Mouse (Mus musculus): Measurements from ENCODE around the gene Slc2a1. TPM values are rescaled to one million over a fixed set of nuclear protein-coding genes. Genes with fewer than 3 reads are reported as not detected.

Gene Slc2a1
- polyA plus RNA-seq, 1 experiment from 2014 or later = 293 TPM

DNA sequence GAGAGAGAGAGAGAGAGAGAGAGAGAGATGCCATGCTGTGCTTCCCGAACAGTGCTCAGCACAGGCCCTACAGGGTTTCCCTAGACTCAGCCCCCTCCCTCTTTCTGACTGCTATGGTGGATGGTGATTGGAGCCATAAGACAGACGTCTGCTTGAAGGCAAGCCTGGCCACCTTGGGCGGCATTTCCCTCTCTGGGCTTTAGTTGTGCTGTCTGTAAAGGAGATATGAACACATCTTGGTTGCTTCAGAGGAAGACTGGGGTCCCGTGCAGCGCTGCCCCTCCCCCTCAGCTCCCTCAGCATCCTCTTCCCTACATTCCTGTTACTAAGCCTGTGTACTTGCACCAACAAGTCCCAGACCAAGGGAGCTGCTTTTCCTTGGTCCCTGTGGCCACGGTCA lies 33.9 kb upstream of the Slc2a1 start:
- no peak for ATAC-seq (ENCODE audit: insufficient read depth)
- peaks cover 68% of the 10 kb centered on the region for H3K27me3 ChIP-seq

DNA sequence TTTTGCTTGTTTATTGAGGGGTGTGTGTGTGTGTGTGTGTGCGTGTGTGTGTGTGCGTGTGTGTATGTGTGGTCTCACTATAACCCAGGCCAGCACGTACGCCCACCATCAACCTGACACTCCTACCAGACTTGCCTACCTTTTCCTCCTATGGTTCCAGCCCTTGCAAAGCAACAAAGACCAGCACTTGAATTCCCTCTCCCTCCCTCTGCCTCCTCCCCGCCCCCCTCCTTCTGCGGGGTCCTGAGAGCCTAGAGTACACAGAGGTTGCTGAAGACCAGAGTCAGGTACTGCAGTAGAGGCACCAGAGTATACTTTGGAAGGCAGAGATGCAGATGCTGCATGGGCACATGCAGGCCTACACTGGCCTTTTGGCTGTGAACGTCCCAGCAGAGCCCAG lies 33.2 kb upstream of the Slc2a1 start:
- Histone ChIP-seq H3K9me3 (replicated peaks) (no peaks in the 10 kb centered on the region), H3K27ac (replicated peaks) (0 out of 2 replicates have a peak overlapping the region, but pooled peaks have one; percentile 91), H3K36me3 (replicated peaks) (no peaks in the 10 kb centered on the region), H3K27me3 (peaks cover 61% of the 10 kb centered on the region), H3K4me2 (no peak overlapping the region), H3K9ac (no peak overlapping the region), H3K4me3 (replicated peaks) (no peak overlapping the region), H3K4me1 (replicated peaks) (peaks cover 44% of the 10 kb centered on the region)
- 70% methylated on average over 7 of the region's 7 CpGs for WGBS (ENCODE audit: insufficient replicate concordance)
- ATAC-seq (ENCODE audit: insufficient read depth) = no peak

More for the DNA sequence above, 33.9 kb upstream of the Slc2a1 start:
- Histone ChIP-seq H3K9ac (no peak overlapping the region), H3K4me1 (replicated peaks) (peaks cover 46% of the 10 kb centered on the region), H3K27ac (replicated peaks) (no peak overlapping the region), H3K9me3 (replicated peaks) (no peaks in the 10 kb centered on the region), H3K4me3 (replicated peaks) (no peak overlapping the region), H3K4me2 (no peak overlapping the region), H3K36me3 (replicated peaks) (no peaks in the 10 kb centered on the region)
- 24% methylated on average over 6 of the region's 6 CpGs for WGBS (ENCODE audit: insufficient replicate concordance)

DNA sequence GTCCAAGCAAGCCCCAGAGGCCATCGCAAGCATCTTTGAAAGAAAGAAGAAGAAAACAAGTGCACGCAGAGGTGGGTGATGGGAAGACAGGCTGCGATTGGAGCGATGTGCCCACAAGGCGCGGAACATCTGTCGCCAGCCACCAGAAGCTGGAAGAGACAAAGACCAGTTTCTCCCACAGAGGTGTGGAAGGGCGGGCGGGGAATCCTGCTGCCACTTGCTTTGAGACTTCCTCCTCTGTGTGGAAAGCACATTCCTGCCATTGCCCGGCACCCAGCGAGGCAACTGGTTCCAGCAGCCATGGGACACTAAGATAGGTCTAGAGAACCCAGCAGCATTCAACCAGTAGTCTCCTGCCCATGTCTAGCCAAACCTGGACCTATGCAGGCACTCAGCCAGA lies 32.2 kb upstream of the Slc2a1 start:
- Histone ChIP-seq H3K27ac (replicated peaks) (peak overlapping the region; percentile 91), H3K36me3 (replicated peaks) (no peaks in the 10 kb centered on the region), H3K4me3 (replicated peaks) (peak overlapping the region; percentile 26; the same call in 1 of the 2 replicates), H3K9me3 (replicated peaks) (no peaks in the 10 kb centered on the region), H3K4me2 (peak overlapping the region; percentile 64), H3K4me1 (replicated peaks) (peaks cover 44% of the 10 kb centered on the region), H3K9ac (peak overlapping the region; percentile 55), H3K27me3 (peaks cover 50% of the 10 kb centered on the region)
- 44% methylated on average over 11 of the region's 11 CpGs for WGBS (ENCODE audit: insufficient replicate concordance)
- ATAC-seq (ENCODE audit: insufficient read depth) = no peak

DNA sequence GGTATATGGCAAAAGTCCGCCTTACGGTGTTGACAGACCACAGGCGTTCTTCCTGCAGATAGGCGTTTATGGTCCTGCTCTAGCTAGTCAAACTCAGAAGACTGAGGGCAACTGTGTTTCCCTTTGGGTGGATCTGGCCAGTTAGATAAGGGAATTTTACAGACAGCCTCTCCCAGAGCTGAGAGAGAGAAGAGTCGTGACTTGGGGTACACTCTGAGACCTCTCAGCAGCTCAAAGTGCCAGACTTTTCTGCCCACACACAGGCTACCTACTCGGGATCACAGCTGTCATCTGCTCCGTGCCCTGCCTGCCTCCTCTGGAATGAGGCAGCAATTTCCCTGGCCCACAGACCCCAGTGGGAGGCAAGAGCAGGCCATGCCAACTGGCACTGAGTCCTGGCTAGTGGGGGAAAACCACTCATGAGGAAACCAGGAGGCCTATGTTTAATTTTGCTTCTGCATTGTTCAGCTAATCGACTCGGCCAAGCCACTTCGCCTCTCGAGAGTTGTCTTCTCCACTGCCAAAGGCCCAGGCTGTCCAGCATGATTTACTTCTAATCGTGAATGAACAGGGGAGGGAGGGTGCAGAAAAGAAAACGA lies 31.3 kb upstream of the Slc2a1 start:
- 12% methylated on average over 13 of the region's 13 CpGs for WGBS (ENCODE audit: insufficient replicate concordance)
- H3K9ac ChIP-seq = peak overlapping the region; percentile 55
- peaks cover 42% of the 10 kb centered on the region for H3K27me3 ChIP-seq
- peaks cover 44% of the 10 kb centered on the region for H3K4me1 ChIP-seq (replicated peaks)
- H3K36me3 ChIP-seq (replicated peaks) = no peaks in the 10 kb centered on the region
- no peaks in the 10 kb centered on the region for H3K9me3 ChIP-seq (replicated peaks)
- ATAC-seq (ENCODE audit: insufficient read depth) = peak; percentile 98
- peak overlapping the region; percentile 64 for H3K4me2 ChIP-seq
- peak overlapping the region; percentile 91 for H3K27ac ChIP-seq (replicated peaks)
- peak overlapping the region; percentile 26 for H3K4me3 ChIP-seq (replicated peaks)

DNA sequence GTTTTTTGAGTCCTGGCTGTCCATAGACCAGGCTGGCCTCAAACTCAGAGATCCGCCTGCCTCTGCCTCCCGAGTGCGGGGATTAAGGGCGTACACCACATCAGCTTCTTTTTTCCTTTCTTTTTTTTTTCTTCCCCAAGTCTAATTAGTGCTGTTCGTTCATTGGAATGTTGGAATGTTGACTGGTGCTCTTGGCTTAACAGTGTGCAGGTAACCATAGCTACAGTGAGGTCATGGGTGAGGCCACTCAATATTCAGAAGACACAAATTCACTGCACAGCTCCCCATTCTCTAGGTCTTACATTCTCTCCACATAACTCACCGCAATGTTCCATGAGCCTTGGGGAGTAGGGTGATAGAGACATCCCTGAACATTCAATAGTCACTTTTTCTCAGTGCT lies 28.6 kb upstream of the Slc2a1 start:
- WGBS (ENCODE audit: insufficient replicate concordance) = 85% methylated on average over 6 of the region's 6 CpGs
- no peak overlapping the region for H3K4me3 ChIP-seq (replicated peaks)
- no peaks in the 10 kb centered on the region for H3K9me3 ChIP-seq (replicated peaks)
- H3K9ac ChIP-seq = no peak overlapping the region
- H3K27ac ChIP-seq (replicated peaks) = no peak overlapping the region
- no peak overlapping the region for H3K4me2 ChIP-seq
- H3K4me1 ChIP-seq (replicated peaks) = peaks cover 46% of the 10 kb centered on the region
- ATAC-seq (ENCODE audit: insufficient read depth) = no peak
- peaks cover 15% of the 10 kb centered on the region for H3K27me3 ChIP-seq
- no peaks in the 10 kb centered on the region for H3K36me3 ChIP-seq (replicated peaks)

DNA sequence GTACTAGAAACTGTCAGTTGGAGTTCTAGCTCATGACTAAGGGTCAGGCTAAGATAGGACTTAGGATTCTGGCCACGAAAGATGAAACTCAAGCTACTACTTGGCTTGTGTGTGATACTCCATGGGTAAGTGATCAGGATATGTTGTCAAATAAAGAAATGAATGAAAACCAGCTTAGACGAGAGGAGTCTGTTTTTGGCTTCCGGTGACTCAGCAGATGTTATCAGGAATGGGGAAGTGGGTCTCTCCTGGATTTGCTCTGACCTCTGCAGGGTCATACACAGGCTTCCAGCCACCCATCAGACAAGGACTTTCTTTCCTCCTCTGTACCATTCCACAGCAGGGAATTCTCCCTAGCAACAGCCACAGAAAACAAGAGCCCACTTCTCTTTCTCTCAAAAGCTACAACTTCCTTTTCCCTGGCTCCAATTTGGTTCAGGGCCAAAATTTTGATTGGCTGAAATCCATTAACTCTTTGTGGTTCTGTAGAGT lies 25.7 kb upstream of the Slc2a1 start:
- Histone ChIP-seq H3K4me2 (no peak overlapping the region), H3K27ac (replicated peaks) (no peak overlapping the region), H3K27me3 (peaks cover 21% of the 10 kb centered on the region), H3K4me3 (replicated peaks) (no peak overlapping the region), H3K9me3 (replicated peaks) (no peaks in the 10 kb centered on the region), H3K9ac (no peak overlapping the region), H3K36me3 (replicated peaks) (no peaks in the 10 kb centered on the region), H3K4me1 (replicated peaks) (peaks cover 21% of the 10 kb centered on the region)
- WGBS (ENCODE audit: insufficient replicate concordance) = 20% methylated on average over 3 of the region's 3 CpGs
- no peak for ATAC-seq (ENCODE audit: insufficient read depth)

DNA sequence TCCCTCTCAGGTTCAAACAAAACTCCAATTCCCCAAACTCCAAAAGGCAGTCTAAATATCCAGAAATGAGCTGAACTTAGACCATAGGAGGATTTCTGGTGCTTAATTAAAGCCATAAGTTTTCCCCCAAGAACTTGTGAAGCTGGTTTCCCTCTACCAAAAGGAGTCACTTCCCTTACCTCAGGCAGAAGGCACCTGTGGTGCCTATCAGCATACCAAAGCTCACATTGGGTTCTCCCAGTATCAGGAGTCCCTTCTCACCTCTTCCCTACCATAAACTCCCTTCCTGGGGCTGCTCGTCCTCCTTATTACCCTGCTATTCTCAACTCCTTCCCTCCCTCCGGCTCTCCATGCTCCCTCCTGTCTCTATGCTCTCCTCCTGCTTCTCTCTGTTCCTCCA lies 20.1 kb upstream of the Slc2a1 start:
- no peak overlapping the region for H3K4me3 ChIP-seq (replicated peaks)
- 41% methylated on average over 2 of the region's 2 CpGs for WGBS (ENCODE audit: insufficient replicate concordance)
- peaks cover 60% of the 10 kb centered on the region for H3K27me3 ChIP-seq
- no peaks in the 10 kb centered on the region for H3K36me3 ChIP-seq (replicated peaks)
- H3K4me1 ChIP-seq (replicated peaks) = peaks cover 5% of the 10 kb centered on the region; the same call in 1 of the 2 replicates
- no peak for ATAC-seq (ENCODE audit: insufficient read depth)
- H3K4me2 ChIP-seq = no peak overlapping the region
- no peak overlapping the region for H3K9ac ChIP-seq
- H3K9me3 ChIP-seq (replicated peaks) = no peaks in the 10 kb centered on the region
- no peak overlapping the region for H3K27ac ChIP-seq (replicated peaks)

DNA sequence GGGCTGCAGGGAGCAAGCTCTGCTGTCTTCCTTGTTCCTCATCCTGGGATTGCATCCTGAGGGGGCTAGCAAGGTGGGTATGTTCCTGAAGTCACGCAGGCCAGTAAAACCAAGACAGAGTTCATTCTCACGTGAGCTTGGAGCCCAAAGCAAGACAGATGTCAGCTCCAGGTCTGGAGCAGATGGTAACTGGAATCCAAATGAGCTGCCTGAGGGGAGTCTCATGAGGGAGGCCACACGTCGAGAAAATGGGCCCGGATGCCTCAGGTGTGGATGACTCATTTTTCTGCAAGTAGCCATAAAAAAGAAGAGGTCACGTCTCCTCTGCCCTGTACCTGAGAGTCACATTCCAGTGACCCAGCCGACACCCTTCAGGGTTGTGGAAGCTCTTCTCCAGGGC lies 14.6 kb upstream of the Slc2a1 start:
- WGBS (ENCODE audit: insufficient replicate concordance) = 72% methylated on average over 7 of the region's 7 CpGs
- no peaks in the 10 kb centered on the region for H3K36me3 ChIP-seq (replicated peaks)
- no peak overlapping the region for H3K9ac ChIP-seq
- no peak overlapping the region for H3K4me2 ChIP-seq
- ATAC-seq (ENCODE audit: insufficient read depth) = no peak
- peaks cover 67% of the 10 kb centered on the region for H3K27me3 ChIP-seq
- H3K27ac ChIP-seq (replicated peaks) = no peak overlapping the region
- H3K4me1 ChIP-seq (replicated peaks) = peaks cover 29% of the 10 kb centered on the region
- no peaks in the 10 kb centered on the region for H3K9me3 ChIP-seq (replicated peaks)
- no peak overlapping the region for H3K4me3 ChIP-seq (replicated peaks)

DNA sequence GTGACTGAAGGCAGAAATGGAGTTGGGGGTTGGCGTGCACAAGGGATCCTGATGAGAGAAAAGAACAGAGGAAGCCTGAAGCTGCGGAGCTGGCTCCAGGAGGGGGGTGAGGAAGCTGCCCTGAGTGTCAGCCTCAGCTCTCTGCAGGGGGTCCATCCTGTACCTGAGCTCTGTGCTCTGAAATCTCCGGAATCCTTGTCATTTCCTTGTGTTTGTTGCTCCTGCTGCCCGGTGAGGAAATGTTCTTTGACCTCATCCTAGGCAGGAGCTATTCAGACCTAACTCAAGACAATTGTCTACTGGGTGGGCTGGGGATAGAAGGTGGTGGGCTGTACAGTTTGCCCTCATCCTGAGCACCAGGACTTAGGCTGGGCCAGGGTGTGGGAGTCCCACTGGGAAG lies 13.5 kb upstream of the Slc2a1 start:
- Histone ChIP-seq H3K27me3 (peaks cover 56% of the 10 kb centered on the region), H3K4me3 (replicated peaks) (no peak overlapping the region), H3K9ac (no peak overlapping the region), H3K4me1 (replicated peaks) (peaks cover 30% of the 10 kb centered on the region), H3K36me3 (replicated peaks) (no peaks in the 10 kb centered on the region), H3K27ac (replicated peaks) (no peak overlapping the region), H3K4me2 (no peak overlapping the region), H3K9me3 (replicated peaks) (no peaks in the 10 kb centered on the region)
- WGBS (ENCODE audit: insufficient replicate concordance) = 58% methylated on average over 4 of the region's 4 CpGs
- ATAC-seq (ENCODE audit: insufficient read depth) = no peak

DNA sequence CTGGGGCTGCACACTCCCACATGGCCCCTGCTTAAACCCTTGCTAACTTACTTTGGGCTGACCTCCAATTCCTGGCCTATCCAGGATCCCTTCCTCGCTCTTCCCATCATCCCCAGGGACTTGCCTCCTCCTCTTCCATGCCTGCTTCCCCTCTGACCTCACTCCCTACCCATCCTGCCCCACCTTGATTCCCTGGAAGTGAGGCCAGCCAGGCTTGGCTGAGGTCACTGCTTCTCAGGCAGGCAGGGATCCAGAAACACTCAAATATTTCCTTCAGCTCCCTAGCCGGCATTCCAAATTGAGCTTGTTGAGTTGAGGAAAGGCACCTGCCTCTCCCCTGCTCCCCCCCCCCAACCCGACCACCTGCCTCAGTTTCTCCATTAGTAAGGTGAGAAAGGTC lies 12.1 kb upstream of the Slc2a1 start:
- no peaks in the 10 kb centered on the region for H3K36me3 ChIP-seq (replicated peaks)
- no peak overlapping the region for H3K4me3 ChIP-seq (replicated peaks)
- 58% methylated on average over 3 of the region's 3 CpGs for WGBS (ENCODE audit: insufficient replicate concordance)
- H3K4me1 ChIP-seq (replicated peaks) = peaks cover 30% of the 10 kb centered on the region
- H3K27ac ChIP-seq (replicated peaks) = no peak overlapping the region
- H3K4me2 ChIP-seq = no peak overlapping the region
- H3K9me3 ChIP-seq (replicated peaks) = no peaks in the 10 kb centered on the region
- H3K9ac ChIP-seq = no peak overlapping the region
- no peak for ATAC-seq (ENCODE audit: insufficient read depth)
- peaks cover 46% of the 10 kb centered on the region for H3K27me3 ChIP-seq

DNA sequence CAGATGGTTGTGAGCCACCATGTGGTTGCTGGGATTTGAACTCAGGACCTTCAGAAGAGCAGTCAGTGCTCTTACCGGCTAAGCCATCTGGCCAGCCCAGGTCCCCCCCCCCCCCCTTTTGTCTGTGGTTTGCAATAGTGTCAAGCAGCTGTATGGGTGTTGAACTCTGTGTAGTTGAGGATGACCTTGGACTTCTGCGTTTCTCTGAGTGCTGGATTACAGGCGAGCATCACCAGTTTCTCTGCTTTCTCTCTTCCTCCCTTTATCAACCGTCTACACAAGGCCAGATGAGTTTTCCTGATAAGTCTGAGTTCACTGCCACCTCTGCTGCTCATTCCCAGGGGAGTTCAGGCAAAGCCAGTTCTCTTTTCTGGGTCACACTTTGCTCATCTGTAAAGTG lies 11.1 kb upstream of the Slc2a1 start:
- H3K36me3 ChIP-seq (replicated peaks) = no peaks in the 10 kb centered on the region
- H3K27me3 ChIP-seq = peaks cover 37% of the 10 kb centered on the region
- H3K4me3 ChIP-seq (replicated peaks) = no peak overlapping the region
- H3K9me3 ChIP-seq (replicated peaks) = no peaks in the 10 kb centered on the region
- no peak overlapping the region for H3K27ac ChIP-seq (replicated peaks)
- H3K4me1 ChIP-seq (replicated peaks) = peaks cover 31% of the 10 kb centered on the region
- ATAC-seq (ENCODE audit: insufficient read depth) = peak; percentile 6; the same call in 1 of the 2 replicates
- WGBS (ENCODE audit: insufficient replicate concordance) = 30% methylated on average over 4 of the region's 4 CpGs
- H3K4me2 ChIP-seq = no peak overlapping the region
- no peak overlapping the region; the same call in 1 of the 2 replicates for H3K9ac ChIP-seq

Measured in liver, embryonic 15.5 days (tissue).